Mouse (Mus musculus): Measurements from ENCODE around the gene Gpr25.

DNA sequence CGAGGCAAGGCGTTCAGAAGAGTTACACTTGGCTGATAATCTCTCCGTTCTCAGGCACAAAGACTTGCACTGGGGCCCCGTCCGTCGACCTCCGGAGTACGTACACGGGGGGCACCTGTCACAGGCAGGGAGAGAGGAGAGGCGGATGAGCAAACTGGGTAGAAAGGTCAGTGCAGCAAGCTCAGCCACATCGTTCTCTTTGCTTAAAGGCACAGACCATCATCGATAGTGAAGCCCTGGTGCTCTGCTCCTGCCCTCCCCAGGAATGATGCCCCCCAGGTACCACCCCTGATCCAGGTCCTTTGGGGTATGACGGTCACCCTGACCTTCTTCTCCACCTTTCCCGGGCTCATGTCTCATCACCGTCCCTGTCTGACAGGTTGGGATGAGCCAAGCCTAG is 46.4 kb downstream of the Gpr25 start:
- no peak for TF ChIP-seq POLR2A (IDR thresholded peaks at IDR 0.05; ENCODE audit: low read depth, low read length)
- TF ChIP-seq CTCF (conservative IDR thresholded peaks at IDR 0.05 in 1 of 2, IDR thresholded peaks at IDR 0.05 in 1 of 2; ENCODE audit: low read depth in 2 of 2, low read length in 2 of 2), result no peak
- no peak for TF ChIP-seq SMC3 (IDR thresholded peaks at IDR 0.05; ENCODE audit: low read depth, low read length)
- TF ChIP-seq EP300 (IDR thresholded peaks at IDR 0.05; ENCODE audit: low read length), result no peak
- TF ChIP-seq MXI1 (IDR thresholded peaks at IDR 0.05; ENCODE audit: low read depth, low read length), result no peak
- TF ChIP-seq USF1 (IDR thresholded peaks at IDR 0.05; ENCODE audit: low read depth, low read length), result no peak
- no peak for TF ChIP-seq USF2 (conservative IDR thresholded peaks at IDR 0.05; ENCODE audit: low read depth, low read length)
- no peak for TF ChIP-seq CHD2 (IDR thresholded peaks at IDR 0.05; ENCODE audit: low read length)
